Mouse (Mus musculus) embryonic fibroblast, embryonic 13.5 days (primary cell): ENCODE measurements around the gene Gimap3. TPM values are rescaled to one million over a fixed set of nuclear protein-coding genes. Genes with fewer than 3 reads are reported as not detected.
A peak's percentile ranks its signal among the peaks of the same experiment; 100 is the strongest.

Experiments
- H3K27ac ChIP-seq: 2 replicates; pipeline ENCODE4 v1.5.1; 2012; ENCODE audit warnings: low read length, control low read depth, inconsistent platforms; ENCODE audit not compliant: insufficient read depth
- H3K4me1 ChIP-seq: 2 replicates; pipeline ENCODE4 v1.6.1; 2011; ENCODE audit warnings: low read length; ENCODE audit not compliant: control insufficient read depth, insufficient read depth
- H3K4me3 ChIP-seq: 2 replicates; pipeline ENCODE4 v1.5.1; 2011; ENCODE audit warnings: mild to moderate bottlenecking, control low read depth, low read length; ENCODE audit not compliant: insufficient read depth
- CTCF ChIP-seq: IDR thresholded peaks from 2 replicates; pipeline ENCODE4 v1.5.1; 2011; ENCODE audit warnings: mild to moderate bottlenecking, control low read depth, low read length, moderate library complexity, borderline replicate concordance; ENCODE audit not compliant: insufficient read depth
- POLR2A ChIP-seq: IDR thresholded peaks from 2 replicates; pipeline ENCODE4 v1.6.1; 2011; ENCODE audit warnings: low read depth, mild to moderate bottlenecking, control low read depth, low read length, moderate library complexity
- polyA plus RNA-seq: library from polyadenylated mRNA; stranded (reverse); fragments of >200 nt; gene quantifications from 2 replicates; pipeline ENCODE4 v1.2.4, GENCODE M21; 2011; ENCODE audit warnings: low read depth; ENCODE audit not compliant: missing spikeins, insufficient read length

Gimap3 gene
- not detected in 2 replicates for polyA plus RNA-seq

- no peak within 1 kb of the TSS for H3K4me3 ChIP-seq
- no peaks in the 10 kb centered on the region for H3K4me1 ChIP-seq
- no peak for TF ChIP-seq POLR2A
- TF ChIP-seq CTCF = no peak
- no peak within 1 kb of the TSS for H3K27ac ChIP-seq
Measured at GRCm38 (mm10) chr6:48770696-48771095, at the start of gene Gimap3. TSS of gene Gimap3 (minus strand) at chr6:48770851.

GRCm38 (mm10) chr6:48817815-48818214, 47.2 kb upstream of the Gimap3 start:
- TF ChIP-seq CTCF (peak; percentile 90; the same call in 1 of the 2 replicates), POLR2A (no peak)
- Histone ChIP-seq H3K4me1 (no peaks in the 10 kb centered on the region), H3K4me3 (no peak overlapping the region), H3K27ac (no peak overlapping the region)

- no peak for TF ChIP-seq POLR2A
- H3K4me3 ChIP-seq = no peak overlapping the region
- no peaks in the 10 kb centered on the region for H3K4me1 ChIP-seq
- no peak overlapping the region for H3K27ac ChIP-seq
Measured at GRCm38 (mm10) chr6:48815013-48815412, 44.4 kb upstream of the Gimap3 start.

GRCm38 (mm10) chr6:48809494-48810219, 39.0 kb upstream of the Gimap3 start:
- no peak overlapping the region for H3K27ac ChIP-seq
- H3K4me3 ChIP-seq = no peak overlapping the region
- no peaks in the 10 kb centered on the region for H3K4me1 ChIP-seq
- TF ChIP-seq POLR2A (no peak), CTCF (no peak)

- TF ChIP-seq CTCF = no peak
- TF ChIP-seq POLR2A = no peak
- Histone ChIP-seq H3K4me3 (no peak overlapping the region), H3K27ac (no peak overlapping the region), H3K4me1 (no peaks in the 10 kb centered on the region)
Measured at GRCm38 (mm10) chr6:48806746-48807145, 36.1 kb upstream of the Gimap3 start.

GRCm38 (mm10) chr6:48804346-48804745, 33.7 kb upstream of the Gimap3 start:
- no peaks in the 10 kb centered on the region for H3K4me1 ChIP-seq
- no peak overlapping the region for H3K4me3 ChIP-seq
- no peak for TF ChIP-seq POLR2A
- no peak overlapping the region for H3K27ac ChIP-seq

GRCm38 (mm10) chr6:48803406-48804051, 32.9 kb upstream of the Gimap3 start:
- H3K4me3 ChIP-seq = no peak overlapping the region
- no peak for TF ChIP-seq POLR2A
- TF ChIP-seq CTCF = no peak
- H3K27ac ChIP-seq = no peak overlapping the region
- no peaks in the 10 kb centered on the region for H3K4me1 ChIP-seq

- no peaks in the 10 kb centered on the region for H3K4me1 ChIP-seq
- TF ChIP-seq POLR2A (no peak), CTCF (no peak)
- H3K27ac ChIP-seq = no peak overlapping the region
- H3K4me3 ChIP-seq = no peak overlapping the region
Measured at GRCm38 (mm10) chr6:48801897-48802296, 31.2 kb upstream of the Gimap3 start.

- H3K27ac ChIP-seq = no peak overlapping the region
- no peaks in the 10 kb centered on the region for H3K4me1 ChIP-seq
- no peak overlapping the region for H3K4me3 ChIP-seq
- no peak for TF ChIP-seq POLR2A
- no peak for TF ChIP-seq CTCF
Measured at GRCm38 (mm10) chr6:48787867-48788266, 17.2 kb upstream of the Gimap3 start.

- Histone ChIP-seq H3K4me3 (no peak overlapping the region), H3K27ac (no peak overlapping the region), H3K4me1 (no peaks in the 10 kb centered on the region)
- TF ChIP-seq POLR2A (no peak), CTCF (no peak)
Measured at GRCm38 (mm10) chr6:48785601-48786000, 14.9 kb upstream of the Gimap3 start.

GRCm38 (mm10) chr6:48785189-48785588, 14.5 kb upstream of the Gimap3 start:
- no peak overlapping the region for H3K4me3 ChIP-seq
- TF ChIP-seq CTCF = no peak
- TF ChIP-seq POLR2A = no peak
- no peak overlapping the region for H3K27ac ChIP-seq

More at GRCm38 (mm10) chr6:48785189-48785588, 14.5 kb upstream of the Gimap3 start:
- H3K4me1 ChIP-seq = no peaks in the 10 kb centered on the region
